Mouse (Mus musculus) stomach, postnatal 0 days (tissue): ENCODE results near the gene Olig2.

Experiments
- CTCF ChIP-seq: IDR thresholded peaks from 2 replicates; pipeline ENCODE4 v1.5.1; 2016; ENCODE audit warnings: antibody characterized with exemption, low read depth, mild to moderate bottlenecking, moderate library complexity
- EP300 ChIP-seq: optimal IDR thresholded peaks from 2 replicates; pipeline ENCODE3; 2016; ENCODE audit warnings: antibody characterized with exemption

GRCm38 (mm10) chr16:91187046-91187445, 38.2 kb upstream of the Olig2 start:
- TF ChIP-seq CTCF (no peak), EP300 (no peak)
